Mouse (Mus musculus) liver, embryonic 11.5 days (tissue): ENCODE measurements at regions not wholly inside any gene's neighbourhood (a gene's known extent, or its start where the extent isn't known, plus 50 kb on each side); places are given as distances from the start of the nearest gene placed in this dataset.

Experiments used
- ATAC-seq: fragments of 200-750 bp; cut with Nextera tagmentation; replicated peaks from 2 replicates; pipeline ENCODE4 v1.8.0; 2017; ENCODE audit warnings: moderate number of reproducible peaks, mild to moderate bottlenecking, moderate TSS enrichment, moderate library complexity; ENCODE audit not compliant: low FRiP score
- DNase-seq: peaks from one replicate; pipeline ENCODE4 v3.0.0-alpha.2; 2017; ENCODE audit warnings: low spot score
- H3K27ac ChIP-seq: fragments of 300-500 bp; sonication (generic); 2 replicates; pipeline ENCODE4 v1.5.1; 2014; ENCODE audit warnings: mild to moderate bottlenecking, low read depth, low read length, control low read depth
- H3K27me3 ChIP-seq: fragments of 300-500 bp; sonication (generic); replicated peaks from 2 replicates; pipeline ENCODE4 v1.6.1; 2014; ENCODE audit warnings: low read length, mixed read lengths; ENCODE audit not compliant: control insufficient read depth, insufficient read depth
- H3K36me3 ChIP-seq: fragments of 300-500 bp; sonication (generic); 2 replicates; pipeline ENCODE4 v1.6.1; 2014; ENCODE audit warnings: mild to moderate bottlenecking, low read length, moderate library complexity, mixed read lengths; ENCODE audit not compliant: control insufficient read depth, insufficient read depth
- H3K4me1 ChIP-seq: fragments of 300-500 bp; sonication (generic); replicated peaks from 2 replicates; pipeline ENCODE4 v1.6.1; 2014; ENCODE audit warnings: low read length, mixed read lengths; ENCODE audit not compliant: control insufficient read depth, insufficient read depth
- H3K4me2 ChIP-seq: fragments of 300-500 bp; sonication (generic); 2 replicates; pipeline ENCODE4 v1.6.1; 2014; ENCODE audit warnings: mild to moderate bottlenecking, control low read depth, moderate library complexity
- H3K4me3 ChIP-seq: fragments of 300-500 bp; sonication (generic); 2 replicates; pipeline ENCODE4 v1.5.1; 2014; ENCODE audit warnings: low read depth, low read length, control low read depth
- H3K9ac ChIP-seq: fragments of 300-500 bp; sonication (generic); 2 replicates; pipeline ENCODE4 v1.6.1; 2014; ENCODE audit warnings: low read depth, low read length, control low read depth
- H3K9me3 ChIP-seq: fragments of 300-500 bp; sonication (generic); 2 replicates; pipeline ENCODE4 v1.6.1; 2016; ENCODE audit warnings: low read length, inconsistent platforms, mixed read lengths; ENCODE audit not compliant: control insufficient read depth
- WGBS: fragments of 180-500 bp; shearing (Covaris S2); extraction: QIAGEN DNeasy Blood & Tissue Kit; methylation state at CpG from one replicate; pipeline ENCODE4 v1.1.7; 2014; 5-methylcytosine and 5-hydroxymethylcytosine counted together

DNA sequence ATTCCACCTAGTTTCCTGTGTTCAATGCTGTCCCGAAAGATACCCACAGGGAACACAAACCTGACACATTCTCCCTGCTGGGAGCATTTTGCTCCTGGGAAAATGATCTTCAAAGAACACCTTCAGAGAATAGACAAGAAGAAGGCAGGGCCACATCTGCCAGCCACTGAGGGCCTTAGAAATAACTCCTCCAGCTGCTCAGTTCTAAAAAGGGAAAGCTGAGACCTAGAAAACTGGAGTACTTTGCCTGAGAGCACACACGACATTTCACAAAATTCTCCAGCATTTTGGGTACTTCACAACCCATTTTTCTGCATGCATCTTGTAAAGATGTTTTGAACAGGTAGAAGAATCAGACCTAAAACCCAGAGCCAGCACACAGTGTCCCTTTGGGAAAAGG is 519.6 kb downstream of the Insc start:
- H3K27me3 ChIP-seq: no peaks in the 10 kb centered on the region
- ATAC-seq (no peak), DNase-seq (no peak)
- no peak overlapping the region for H3K27ac ChIP-seq
- no peak overlapping the region for H3K4me3 ChIP-seq
- no peaks in the 10 kb centered on the region for H3K9me3 ChIP-seq
- no peak overlapping the region for H3K9ac ChIP-seq
- H3K4me2 ChIP-seq: no peak overlapping the region
- 66% methylated on average over 2 of the region's 2 CpGs for WGBS
- no peaks in the 10 kb centered on the region for H3K36me3 ChIP-seq
- H3K4me1 ChIP-seq: no peaks in the 10 kb centered on the region

DNA sequence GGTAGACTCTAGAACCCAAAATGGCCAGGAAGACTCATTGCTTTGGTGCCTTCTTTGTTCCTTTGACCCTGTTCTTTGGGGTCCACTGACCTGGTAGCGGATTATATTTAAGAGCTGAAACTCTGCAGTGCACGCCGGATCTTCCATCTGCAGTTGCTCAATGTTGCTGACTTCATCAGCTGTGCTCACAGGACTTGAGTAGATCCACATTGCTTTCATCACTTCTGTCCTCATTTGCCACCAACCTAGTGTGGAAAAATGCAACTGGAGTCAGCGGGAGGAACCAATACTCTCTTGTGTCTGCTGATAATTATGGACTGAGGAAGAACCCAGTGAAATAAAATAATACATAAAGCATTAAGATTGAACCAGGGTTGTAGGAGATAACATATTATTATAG is 522.6 kb downstream of the Insc start:
- H3K4me3 ChIP-seq: no peak overlapping the region
- no peaks in the 10 kb centered on the region for H3K36me3 ChIP-seq
- no peaks in the 10 kb centered on the region for H3K27me3 ChIP-seq
- DNase-seq: no peak
- no peaks in the 10 kb centered on the region for H3K9me3 ChIP-seq
- no peak for ATAC-seq
- H3K27ac ChIP-seq: no peak overlapping the region
- 87% methylated on average over 4 of the region's 4 CpGs for WGBS
- H3K4me2 ChIP-seq: no peak overlapping the region
- H3K4me1 ChIP-seq: no peaks in the 10 kb centered on the region
- H3K9ac ChIP-seq: no peak overlapping the region

DNA sequence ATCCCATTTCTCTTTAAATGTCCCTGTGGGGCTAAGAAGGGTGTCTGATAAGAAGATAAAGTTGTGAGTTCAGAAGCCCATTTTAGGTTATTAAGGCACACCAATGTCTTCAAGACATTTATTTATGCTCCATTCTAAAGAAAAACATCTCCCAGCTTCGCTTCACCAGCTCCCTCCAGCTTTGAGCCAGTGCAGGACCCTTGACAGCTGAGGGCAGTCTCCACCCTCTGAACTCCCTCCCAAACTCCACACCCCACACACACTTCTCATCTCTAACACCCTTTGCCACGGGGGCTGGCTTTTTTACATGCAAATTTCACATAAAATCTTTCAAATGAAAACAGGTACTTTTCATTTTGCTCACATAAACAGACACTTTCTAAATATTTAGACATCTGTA is 527.3 kb downstream of the Insc start:
- no peak overlapping the region for H3K27ac ChIP-seq
- H3K27me3 ChIP-seq: no peaks in the 10 kb centered on the region
- H3K9me3 ChIP-seq: no peaks in the 10 kb centered on the region
- 44% methylated on average over 2 of the region's 2 CpGs for WGBS
- H3K4me1 ChIP-seq: no peaks in the 10 kb centered on the region
- DNase-seq (no peak), ATAC-seq (no peak)
- no peaks in the 10 kb centered on the region for H3K36me3 ChIP-seq
- H3K9ac ChIP-seq: no peak overlapping the region
- no peak overlapping the region for H3K4me2 ChIP-seq
- H3K4me3 ChIP-seq: no peak overlapping the region

DNA sequence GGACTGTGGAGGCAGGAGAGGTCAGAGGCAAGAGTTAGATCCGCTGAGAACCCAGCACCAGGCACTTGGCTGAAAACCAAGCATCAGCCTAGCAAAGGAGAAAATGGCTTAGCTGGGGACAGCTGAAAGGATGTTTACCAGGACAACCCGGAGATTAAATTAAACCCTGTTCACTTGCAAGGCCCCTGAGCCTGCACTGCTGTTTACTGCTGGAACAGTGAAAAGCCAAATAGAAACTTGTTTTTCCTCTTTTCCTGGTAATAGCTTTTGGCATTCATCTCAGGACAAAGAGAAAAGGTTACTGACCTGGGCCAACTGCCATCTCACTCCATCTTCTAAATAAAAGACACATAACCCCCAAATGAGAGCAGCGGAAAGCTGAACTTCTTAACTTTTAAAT is 531.3 kb downstream of the Insc start:
- DNase-seq: no peak
- Histone ChIP-seq H3K27ac (no peak overlapping the region), H3K4me2 (no peak overlapping the region), H3K36me3 (no peaks in the 10 kb centered on the region), H3K4me3 (no peak overlapping the region), H3K9ac (no peak overlapping the region), H3K4me1 (no peaks in the 10 kb centered on the region), H3K9me3 (no peaks in the 10 kb centered on the region), H3K27me3 (no peaks in the 10 kb centered on the region)
- no peak for ATAC-seq
- 74% methylated on average over 3 of the region's 3 CpGs for WGBS

DNA sequence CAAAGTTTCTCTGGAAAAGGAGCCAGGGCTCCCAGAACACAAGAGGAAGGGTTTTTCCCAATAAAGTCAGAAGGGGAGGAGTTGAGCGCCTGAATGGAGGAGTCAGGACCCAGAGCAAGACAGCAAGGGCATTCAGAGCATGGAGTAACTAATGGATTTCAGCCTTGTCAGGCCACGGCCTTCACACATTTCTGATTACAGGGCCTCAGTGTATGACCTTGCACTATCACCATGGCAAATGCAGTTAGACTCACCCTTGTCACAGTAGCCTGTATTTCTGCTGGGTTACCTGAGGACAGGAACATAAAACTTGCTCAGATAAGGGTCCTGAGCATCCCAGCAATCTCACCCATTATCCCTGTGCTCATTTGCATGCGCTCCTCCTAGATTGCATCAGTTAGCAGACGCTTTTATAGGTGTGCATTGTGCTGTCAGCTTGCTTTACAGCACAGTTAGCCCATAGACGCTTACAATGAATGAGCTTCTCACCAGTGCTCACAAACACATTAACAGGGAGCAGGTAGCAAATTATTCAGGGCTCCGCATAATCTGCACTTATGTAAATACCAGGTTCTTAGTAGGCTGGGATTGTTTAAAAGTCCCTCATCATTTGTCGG is 547.4 kb downstream of the Insc start:
- Histone ChIP-seq H3K4me3 (no peak overlapping the region), H3K36me3 (no peaks in the 10 kb centered on the region), H3K27me3 (no peaks in the 10 kb centered on the region; the same call in 1 of the 2 replicates), H3K4me2 (no peak overlapping the region), H3K27ac (no peak overlapping the region), H3K4me1 (no peaks in the 10 kb centered on the region), H3K9me3 (no peaks in the 10 kb centered on the region), H3K9ac (no peak overlapping the region)
- DNase-seq (no peak), ATAC-seq (no peak)
- WGBS: 67% methylated on average over 7 of the region's 7 CpGs

DNA sequence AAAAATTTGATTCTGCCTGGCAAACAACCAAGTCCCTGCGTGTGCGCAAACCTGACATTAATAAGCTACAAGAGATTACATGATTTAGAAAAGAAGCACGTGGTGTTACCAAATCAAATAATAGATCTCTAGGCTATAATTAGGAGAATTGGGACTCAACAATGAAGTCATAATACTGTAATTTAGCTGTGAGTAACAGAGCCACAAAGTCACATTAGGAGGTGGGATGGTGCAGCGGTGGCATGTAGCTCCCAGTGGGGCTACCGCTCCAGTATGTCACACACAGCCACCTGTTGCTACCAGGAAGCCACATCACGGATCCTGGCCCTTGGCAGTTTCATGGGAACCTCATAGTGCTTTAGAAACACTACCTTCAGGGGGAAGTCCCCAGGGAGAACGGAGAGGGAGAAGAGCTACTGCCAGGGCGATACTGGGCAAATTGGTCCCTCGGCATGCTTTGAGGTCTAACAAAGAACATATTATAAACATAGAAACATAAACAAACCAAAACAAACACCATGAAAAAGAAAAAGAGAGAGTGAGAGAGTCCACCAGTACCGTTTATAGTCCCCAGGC is 551.2 kb downstream of the Insc start:
- 71% methylated on average over 10 of the region's 10 CpGs for WGBS
- ATAC-seq: no peak
- H3K27me3 ChIP-seq: no peaks in the 10 kb centered on the region
- no peak overlapping the region for H3K4me2 ChIP-seq
- H3K4me1 ChIP-seq: no peaks in the 10 kb centered on the region
- H3K4me3 ChIP-seq: no peak overlapping the region
- H3K9me3 ChIP-seq: no peaks in the 10 kb centered on the region
- no peaks in the 10 kb centered on the region for H3K36me3 ChIP-seq
- no peak for DNase-seq
- no peak overlapping the region for H3K27ac ChIP-seq
- no peak overlapping the region for H3K9ac ChIP-seq

DNA sequence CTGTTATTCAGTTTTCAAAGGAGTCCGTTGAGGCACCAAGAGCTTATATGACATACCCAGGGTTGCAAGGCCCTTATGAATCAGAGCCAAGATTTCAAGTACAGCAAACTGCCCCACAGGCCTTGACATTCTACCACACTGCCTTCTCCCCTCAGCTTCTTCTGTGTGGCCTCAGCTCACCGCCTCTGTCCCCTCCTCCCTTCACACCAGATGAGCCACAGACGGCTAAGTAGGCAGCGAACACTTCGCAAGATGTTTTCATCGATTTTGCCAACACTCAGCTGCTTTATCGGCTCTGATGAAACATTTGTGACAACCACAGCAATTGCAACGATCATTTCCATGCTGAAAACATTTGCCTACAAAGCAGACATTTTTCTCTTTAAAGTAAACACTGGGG is 556.7 kb downstream of the Insc start:
- Histone ChIP-seq H3K9ac (no peak overlapping the region), H3K4me3 (no peak overlapping the region), H3K4me1 (no peaks in the 10 kb centered on the region), H3K4me2 (no peak overlapping the region), H3K9me3 (no peaks in the 10 kb centered on the region), H3K27ac (no peak overlapping the region), H3K36me3 (no peaks in the 10 kb centered on the region), H3K27me3 (no peaks in the 10 kb centered on the region)
- WGBS: 90% methylated on average over 8 of the region's 8 CpGs
- DNase-seq (no peak), ATAC-seq (no peak)

DNA sequence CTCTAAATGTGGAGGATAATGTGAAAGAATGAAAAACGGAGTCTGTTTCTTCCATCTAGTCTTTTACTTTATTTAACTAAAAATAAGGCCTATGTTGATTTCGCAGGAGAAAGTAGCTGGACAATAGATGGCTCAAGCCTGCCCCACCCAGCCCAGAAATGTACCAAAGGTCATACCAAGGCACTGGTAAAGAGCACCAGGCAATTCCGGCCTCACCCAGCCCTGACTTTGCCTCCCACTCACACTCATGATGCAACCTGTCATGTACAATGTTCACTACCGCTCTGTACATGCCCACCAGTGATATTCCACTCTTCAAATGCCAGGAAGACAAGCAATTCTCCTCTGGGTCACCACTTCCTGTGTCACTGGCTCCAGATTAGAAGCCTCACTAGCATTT is 564.9 kb downstream of the Insc start:
- H3K9me3 ChIP-seq: no peaks in the 10 kb centered on the region
- WGBS: 71% methylated on average over 4 of the region's 4 CpGs
- no peaks in the 10 kb centered on the region for H3K36me3 ChIP-seq
- DNase-seq (no peak), ATAC-seq (no peak)
- H3K4me1 ChIP-seq: no peaks in the 10 kb centered on the region
- H3K27me3 ChIP-seq: no peaks in the 10 kb centered on the region; the same call in 1 of the 2 replicates
- H3K9ac ChIP-seq: no peak overlapping the region
- H3K4me2 ChIP-seq: no peak overlapping the region
- H3K4me3 ChIP-seq: no peak overlapping the region
- H3K27ac ChIP-seq: no peak overlapping the region

DNA sequence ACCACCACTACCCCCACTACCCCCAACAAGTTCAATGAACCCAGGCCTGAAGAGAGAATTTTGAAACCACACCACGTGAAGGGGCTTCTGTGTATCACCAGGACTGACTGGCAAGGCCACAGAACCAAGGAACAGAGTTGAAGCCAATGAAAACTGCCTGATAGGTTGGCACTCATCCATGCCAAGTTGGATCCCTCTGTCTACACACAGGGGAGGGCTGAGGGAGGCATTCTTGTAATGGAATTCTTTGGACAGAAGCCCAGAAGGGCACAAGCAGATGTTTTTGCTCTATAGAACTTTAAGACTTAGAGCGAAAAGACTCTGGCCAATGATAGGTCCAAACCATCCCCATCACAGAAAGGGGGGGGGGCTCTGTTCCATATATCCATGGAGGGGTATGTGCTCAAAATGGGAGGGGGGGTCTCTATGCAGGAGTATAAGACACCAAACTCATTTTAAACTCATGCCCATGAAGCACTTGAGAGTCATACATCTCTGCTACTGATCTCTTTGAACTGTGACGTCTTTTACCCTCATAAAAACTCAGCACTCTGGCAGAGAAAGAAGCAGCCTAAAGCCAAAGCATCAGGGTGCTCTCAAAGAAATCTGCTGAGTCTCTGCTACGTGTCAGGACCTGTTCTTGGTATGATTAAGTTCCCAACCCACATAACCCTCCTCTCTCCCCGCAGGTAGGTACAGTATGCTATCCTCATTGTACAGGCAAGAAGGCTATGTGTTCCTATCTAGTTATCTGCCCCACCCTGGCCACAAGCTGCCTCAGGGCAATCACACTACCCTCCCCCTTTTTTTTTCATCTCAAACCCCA is 567.1 kb downstream of the Insc start:
- ATAC-seq (no peak), DNase-seq (no peak)

More for the DNA sequence above, 567.1 kb downstream of the Insc start:
- no peak overlapping the region for H3K4me3 ChIP-seq
- H3K27ac ChIP-seq: no peak overlapping the region
- no peaks in the 10 kb centered on the region for H3K36me3 ChIP-seq
- H3K27me3 ChIP-seq: no peaks in the 10 kb centered on the region; the same call in 1 of the 2 replicates
- H3K4me2 ChIP-seq: no peak overlapping the region
- H3K4me1 ChIP-seq: no peaks in the 10 kb centered on the region
- 65% methylated on average over 5 of the region's 5 CpGs for WGBS
- H3K9ac ChIP-seq: no peak overlapping the region
- no peaks in the 10 kb centered on the region for H3K9me3 ChIP-seq
